Mouse (Mus musculus) forelimb bud, embryonic 11.5 days (tissue): ENCODE measurements at regions not wholly inside any gene's neighbourhood (a gene's known extent, or its start where the extent isn't known, plus 50 kb on each side); places are given as distances from the start of the nearest gene placed in this dataset.
"Not testable (repeated sequence)": the region's sequence is repeated elsewhere in the genome, so short reads cannot be mapped to it uniquely, and the experiment has no call there.

Experiments used
- DNase-seq: peaks from one replicate; pipeline ENCODE4 v3.0.0-alpha.2; 2012; ENCODE audit warnings: low read depth, low spot score

- peak; percentile 57 for DNase-seq
These were observed 820.8 kb upstream of the Sox9 start for GRCm38 (mm10) chr11:111961047-111961837.

- peak; percentile 86 for DNase-seq
These were observed 820.2 kb upstream of the Sox9 start for GRCm38 (mm10) chr11:111961846-111962245.

- peak; percentile 66 for DNase-seq
These were observed 818.0 kb upstream of the Sox9 start for GRCm38 (mm10) chr11:111964066-111964465.

- DNase-seq, result no peak
These were observed 815.6 kb upstream of the Sox9 start for GRCm38 (mm10) chr11:111966401-111966800.

GRCm38 (mm10) chr11:111971001-111971400 lies 811.0 kb upstream of the Sox9 start:
- DNase-seq, result no peak

GRCm38 (mm10) chr11:111978667-111979066 lies 803.4 kb upstream of the Sox9 start:
- DNase-seq, result no peak

- no peak for DNase-seq
These were observed 785.6 kb upstream of the Sox9 start for GRCm38 (mm10) chr11:111996395-111996794.

GRCm38 (mm10) chr11:112010848-112011247 lies 771.2 kb upstream of the Sox9 start:
- DNase-seq, result not testable (repeated sequence)

- DNase-seq, result no peak
These were observed 764.1 kb upstream of the Sox9 start for GRCm38 (mm10) chr11:112017906-112018305.

GRCm38 (mm10) chr11:112028031-112028430 lies 754.0 kb upstream of the Sox9 start:
- peak; percentile 85 for DNase-seq

- DNase-seq, result no peak
These were observed 743.3 kb upstream of the Sox9 start for GRCm38 (mm10) chr11:112038741-112039140.

GRCm38 (mm10) chr11:112044455-112044854 lies 737.6 kb upstream of the Sox9 start:
- peak; percentile 48 for DNase-seq

GRCm38 (mm10) chr11:112045353-112045752 lies 736.7 kb upstream of the Sox9 start:
- no peak for DNase-seq

GRCm38 (mm10) chr11:112050362-112050761 lies 731.7 kb upstream of the Sox9 start:
- no peak for DNase-seq

- DNase-seq, result no peak
These were observed 726.4 kb upstream of the Sox9 start for GRCm38 (mm10) chr11:112055591-112055990.

- DNase-seq, result no peak
These were observed 714.8 kb upstream of the Sox9 start for GRCm38 (mm10) chr11:112067176-112067575.

- no peak for DNase-seq
These were observed 713.2 kb upstream of the Sox9 start for GRCm38 (mm10) chr11:112068821-112069220.

- DNase-seq, result no peak
These were observed 710.5 kb upstream of the Sox9 start for GRCm38 (mm10) chr11:112071571-112071970.

GRCm38 (mm10) chr11:112081386-112081785 lies 700.6 kb upstream of the Sox9 start:
- DNase-seq, result no peak

GRCm38 (mm10) chr11:112083019-112083418 lies 699.0 kb upstream of the Sox9 start:
- DNase-seq, result no peak

- no peak for DNase-seq
These were observed 689.9 kb upstream of the Sox9 start for GRCm38 (mm10) chr11:112092168-112092567.

- no peak for DNase-seq
These were observed 687.0 kb upstream of the Sox9 start for GRCm38 (mm10) chr11:112095009-112095408.

- no peak for DNase-seq
These were observed 683.9 kb upstream of the Sox9 start for GRCm38 (mm10) chr11:112098161-112098560.

- no peak for DNase-seq
These were observed 678.8 kb upstream of the Sox9 start for GRCm38 (mm10) chr11:112103252-112103651.
